Mouse (Mus musculus) myocyte (in vitro differentiated cells): ENCODE measurements around the gene Zc2hc1b.

Experiments used
- CEBPB ChIP-seq: IDR thresholded peaks from 2 replicates; pipeline ENCODE4 v1.6.1; 2011; ENCODE audit warnings: mild to moderate bottlenecking, moderate library complexity; ENCODE audit not compliant: poor library complexity, insufficient read depth, severe bottlenecking
- E2F4 ChIP-seq: IDR thresholded peaks from one replicate; pipeline ENCODE4 v1.6.1; 2011; ENCODE audit warnings: mild to moderate bottlenecking, control low read depth, moderate library complexity; ENCODE audit not compliant: insufficient read depth
- MAX ChIP-seq: IDR thresholded peaks from one replicate; pipeline ENCODE4 v1.6.1; 2011; ENCODE audit warnings: low read depth, mild to moderate bottlenecking, control low read depth
- MYOD1 ChIP-seq, 3 experiments: IDR thresholded peaks; one replicate each; pipeline ENCODE4 v1.6.1; 2011; ENCODE audit warnings: control low read depth in 2 of 3, low read depth in 2 of 3, mild to moderate bottlenecking in 2 of 3, moderate library complexity in 1 of 3; ENCODE audit not compliant: insufficient read length in 2 of 3, control insufficient read depth in 1 of 3
- POLR2A ChIP-seq: IDR thresholded peaks from one replicate; pipeline ENCODE4 v1.6.1; 2011; ENCODE audit warnings: low read depth, mild to moderate bottlenecking, control low read depth, moderate library complexity; ENCODE audit not compliant: insufficient read length
- POLR2AphosphoS2 ChIP-seq: IDR thresholded peaks from one replicate; pipeline ENCODE4 v1.6.1; 2011; ENCODE audit warnings: low read depth, control low read depth; ENCODE audit not compliant: insufficient read length
- REST ChIP-seq: IDR thresholded peaks from one replicate; pipeline ENCODE4 v1.6.1; 2011; ENCODE audit warnings: mild to moderate bottlenecking, control low read depth, moderate library complexity; ENCODE audit not compliant: insufficient read depth, insufficient read length
- SRF ChIP-seq: IDR thresholded peaks from one replicate; pipeline ENCODE4 v1.6.1; 2011; ENCODE audit warnings: low read depth; ENCODE audit not compliant: control insufficient read depth, insufficient read length
- TCF12 ChIP-seq: IDR thresholded peaks from one replicate; pipeline ENCODE4 v1.6.1; 2011; ENCODE audit warnings: mild to moderate bottlenecking, control low read depth; ENCODE audit not compliant: poor library complexity, insufficient read depth, severe bottlenecking
- TCF3 ChIP-seq: IDR thresholded peaks from one replicate; pipeline ENCODE4 v1.6.1; 2011; ENCODE audit warnings: low read depth, control low read depth; ENCODE audit not compliant: insufficient read length

DNA sequence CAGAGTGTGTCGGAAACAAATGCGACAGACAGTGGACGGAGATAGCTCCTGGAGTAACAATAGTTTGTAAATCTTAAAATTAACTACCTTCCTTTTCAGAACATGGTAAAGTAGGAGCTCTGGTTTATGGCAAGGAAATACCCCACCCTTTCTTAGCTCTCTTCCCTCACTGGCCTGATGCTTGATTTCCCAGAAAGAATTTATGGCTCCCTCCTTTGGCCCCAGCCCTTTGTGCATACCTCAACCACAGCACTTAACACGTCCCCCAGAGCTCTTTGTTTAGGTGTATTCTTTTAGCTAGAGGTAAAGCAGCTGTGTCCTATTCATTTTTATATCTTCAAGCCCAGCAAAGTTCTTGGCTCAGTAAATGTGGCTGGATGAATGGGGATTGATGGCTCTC, 69.0 kb downstream of the Zc2hc1b start:
- TF ChIP-seq CEBPB (no peak), E2F4 (no peak), MYOD1 (IDR thresholded peaks at IDR 0.05; ENCODE audit: control insufficient read depth in 1 of 3, insufficient read length in 2 of 3, low read depth in 2 of 3) (no peak), SRF (no peak), POLR2A (no peak), TCF12 (no peak), MAX (no peak), POLR2AphosphoS2 (no peak), REST (no peak), TCF3 (no peak)
